Mouse (Mus musculus) myocyte (in vitro differentiated cells): ENCODE measurements around the gene Ank2. TPM values are rescaled to one million over a fixed set of nuclear protein-coding genes. Genes with fewer than 3 reads are reported as not detected.
A peak's percentile ranks its signal among the peaks of the same experiment; 100 is the strongest.

Experiments
- H3K27me3 ChIP-seq: one replicate; pipeline ENCODE4 v1.6.1; 2011; ENCODE audit not compliant: control insufficient read depth, insufficient read depth, insufficient read length
- H3K36me3 ChIP-seq: one replicate; pipeline ENCODE4 v1.6.1; 2011; ENCODE audit not compliant: control insufficient read depth, insufficient read depth
- H3K4me2 ChIP-seq: one replicate; pipeline ENCODE4 v1.6.1; 2011; ENCODE audit warnings: low read depth, control low read depth
- H3K4me3 ChIP-seq: one replicate; pipeline ENCODE4 v1.5.1; 2011; ENCODE audit warnings: mild to moderate bottlenecking, control low read depth, moderate library complexity
- H3K79me2 ChIP-seq: one replicate; pipeline ENCODE4 v1.6.1; 2011; ENCODE audit not compliant: control insufficient read depth, insufficient read depth
- H3ac ChIP-seq: one replicate; pipeline ENCODE4 v1.6.1; 2011; ENCODE audit not compliant: control insufficient read depth, insufficient read length
- CEBPB ChIP-seq: IDR thresholded peaks from 2 replicates; pipeline ENCODE4 v1.6.1; 2011; ENCODE audit warnings: mild to moderate bottlenecking, moderate library complexity; ENCODE audit not compliant: poor library complexity, insufficient read depth, severe bottlenecking
- E2F4 ChIP-seq: IDR thresholded peaks from one replicate; pipeline ENCODE4 v1.6.1; 2011; ENCODE audit warnings: mild to moderate bottlenecking, control low read depth, moderate library complexity; ENCODE audit not compliant: insufficient read depth
- MAX ChIP-seq: IDR thresholded peaks from one replicate; pipeline ENCODE4 v1.6.1; 2011; ENCODE audit warnings: low read depth, mild to moderate bottlenecking, control low read depth
- MYOD1 ChIP-seq, 3 experiments: IDR thresholded peaks; one replicate each; pipeline ENCODE4 v1.6.1; 2011; ENCODE audit warnings: control low read depth in 2 of 3, low read depth in 2 of 3, mild to moderate bottlenecking in 2 of 3, moderate library complexity in 1 of 3; ENCODE audit not compliant: insufficient read length in 2 of 3, control insufficient read depth in 1 of 3
- MYOG ChIP-seq, 3 experiments: IDR thresholded peaks; one replicate each; pipeline ENCODE4 v1.6.1; 2011; ENCODE audit warnings: control low read depth in 2 of 3, low read depth in 2 of 3, mild to moderate bottlenecking in 2 of 3; ENCODE audit not compliant: insufficient read length in 2 of 3, control insufficient read depth in 1 of 3, insufficient read depth in 1 of 3
- POLR2A ChIP-seq: IDR thresholded peaks from one replicate; pipeline ENCODE4 v1.6.1; 2011; ENCODE audit warnings: low read depth, mild to moderate bottlenecking, control low read depth, moderate library complexity; ENCODE audit not compliant: insufficient read length
- POLR2AphosphoS2 ChIP-seq: IDR thresholded peaks from one replicate; pipeline ENCODE4 v1.6.1; 2011; ENCODE audit warnings: low read depth, control low read depth; ENCODE audit not compliant: insufficient read length
- REST ChIP-seq: IDR thresholded peaks from one replicate; pipeline ENCODE4 v1.6.1; 2011; ENCODE audit warnings: mild to moderate bottlenecking, control low read depth, moderate library complexity; ENCODE audit not compliant: insufficient read depth, insufficient read length
- SRF ChIP-seq: IDR thresholded peaks from one replicate; pipeline ENCODE4 v1.6.1; 2011; ENCODE audit warnings: low read depth; ENCODE audit not compliant: control insufficient read depth, insufficient read length
- TCF12 ChIP-seq: IDR thresholded peaks from one replicate; pipeline ENCODE4 v1.6.1; 2011; ENCODE audit warnings: mild to moderate bottlenecking, control low read depth; ENCODE audit not compliant: poor library complexity, insufficient read depth, severe bottlenecking
- TCF3 ChIP-seq: IDR thresholded peaks from one replicate; pipeline ENCODE4 v1.6.1; 2011; ENCODE audit warnings: low read depth, control low read depth; ENCODE audit not compliant: insufficient read length
- USF1 ChIP-seq: IDR thresholded peaks from one replicate; pipeline ENCODE4 v1.6.1; 2011; ENCODE audit warnings: low read depth, mild to moderate bottlenecking, control low read depth, moderate library complexity
- polyA plus RNA-seq: library from polyadenylated mRNA; unstranded; fragments of >200 nt; fragmentation: generic; extraction: Trizol; gene quantifications from one replicate; pipeline ENCODE4 v1.2.1, GENCODE M21; 2012; ENCODE audit warnings: missing spikeins

Gene Ank2
- polyA plus RNA-seq, 1 experiment: 20.2 TPM

- Histone ChIP-seq H3K27me3 (no peaks in the 10 kb centered on the region), H3K4me3 (no peak overlapping the region), H3K4me2 (no peak overlapping the region), H3K79me2 (no peaks in the 10 kb centered on the region), H3K36me3 (no peaks in the 10 kb centered on the region), H3ac (no peak overlapping the region)
- no peak for TF ChIP-seq POLR2A
- TF ChIP-seq POLR2AphosphoS2: no peak
- no peak for TF ChIP-seq MAX
- no peak for TF ChIP-seq REST
- no peak for TF ChIP-seq MYOD1 (IDR thresholded peaks at IDR 0.05; ENCODE audit: control insufficient read depth in 1 of 3, insufficient read length in 2 of 3, low read depth in 2 of 3)
- no peak for TF ChIP-seq SRF
- no peak for TF ChIP-seq E2F4
- no peak for TF ChIP-seq TCF3
- no peak for TF ChIP-seq TCF12
- no peak for TF ChIP-seq USF1
- no peak for TF ChIP-seq MYOG (IDR thresholded peaks at IDR 0.05; ENCODE audit: control insufficient read depth in 1 of 3, insufficient read depth in 1 of 3, insufficient read length in 2 of 3, low read depth in 2 of 3)
- no peak for TF ChIP-seq CEBPB
Observed at GRCm38 (mm10) chr3:127272801-127273200, 226.3 kb downstream of the Ank2 start.

- TF ChIP-seq E2F4: no peak
- no peak for TF ChIP-seq MYOD1 (IDR thresholded peaks at IDR 0.05; ENCODE audit: control insufficient read depth in 1 of 3, insufficient read length in 2 of 3, low read depth in 2 of 3)
- TF ChIP-seq TCF3: no peak
- TF ChIP-seq CEBPB: no peak
- Histone ChIP-seq H3K27me3 (no peaks in the 10 kb centered on the region), H3K4me2 (no peak overlapping the region), H3K36me3 (no peaks in the 10 kb centered on the region), H3ac (no peak overlapping the region), H3K4me3 (no peak overlapping the region), H3K79me2 (no peaks in the 10 kb centered on the region)
Observed at GRCm38 (mm10) chr3:127269616-127270015, 229.5 kb downstream of the Ank2 start.

GRCm38 (mm10) chr3:127267846-127268245 is 231.3 kb downstream of the Ank2 start:
- peak overlapping the region; percentile 24 for H3K4me2 ChIP-seq
- TF ChIP-seq SRF (no peak), REST (no peak), POLR2A (no peak), MAX (no peak), MYOG (IDR thresholded peaks at IDR 0.05; ENCODE audit: control insufficient read depth in 1 of 3, insufficient read depth in 1 of 3, insufficient read length in 2 of 3, low read depth in 2 of 3) (peak in 2 of 3 experiments; percentile 75 to 83), MYOD1 (IDR thresholded peaks at IDR 0.05; ENCODE audit: control insufficient read depth in 1 of 3, insufficient read length in 2 of 3, low read depth in 2 of 3) (peak; percentile 0 to 78 (median 69)), E2F4 (no peak), TCF3 (peak; percentile 78), POLR2AphosphoS2 (no peak), USF1 (no peak), CEBPB (no peak), TCF12 (peak; percentile 76)
- H3K4me3 ChIP-seq: no peak overlapping the region
- no peaks in the 10 kb centered on the region for H3K36me3 ChIP-seq
- H3K27me3 ChIP-seq: no peaks in the 10 kb centered on the region
- H3K79me2 ChIP-seq: no peaks in the 10 kb centered on the region
- H3ac ChIP-seq: no peak overlapping the region

- TF ChIP-seq MAX: no peak
- TF ChIP-seq MYOD1 (IDR thresholded peaks at IDR 0.05; ENCODE audit: control insufficient read depth in 1 of 3, insufficient read length in 2 of 3, low read depth in 2 of 3): no peak
- no peak for TF ChIP-seq MYOG (IDR thresholded peaks at IDR 0.05; ENCODE audit: control insufficient read depth in 1 of 3, insufficient read depth in 1 of 3, insufficient read length in 2 of 3, low read depth in 2 of 3)
- no peak for TF ChIP-seq TCF3
- no peak for TF ChIP-seq POLR2AphosphoS2
- TF ChIP-seq TCF12: no peak
- TF ChIP-seq SRF: no peak
- no peak for TF ChIP-seq E2F4
- no peak for TF ChIP-seq CEBPB
- H3K36me3 ChIP-seq: no peaks in the 10 kb centered on the region
Observed at GRCm38 (mm10) chr3:127265732-127266131, 233.4 kb downstream of the Ank2 start.

GRCm38 (mm10) chr3:127265182-127265581 is 234.0 kb downstream of the Ank2 start:
- H3K79me2 ChIP-seq: no peaks in the 10 kb centered on the region
- no peak for TF ChIP-seq MYOG (IDR thresholded peaks at IDR 0.05; ENCODE audit: control insufficient read depth in 1 of 3, insufficient read depth in 1 of 3, insufficient read length in 2 of 3, low read depth in 2 of 3)
- no peak for TF ChIP-seq E2F4
- no peak for TF ChIP-seq MAX
- no peak for TF ChIP-seq CEBPB
- no peak for TF ChIP-seq USF1
- H3K4me2 ChIP-seq: no peak overlapping the region
- no peaks in the 10 kb centered on the region for H3K36me3 ChIP-seq
- no peak overlapping the region for H3K4me3 ChIP-seq
- H3K27me3 ChIP-seq: no peaks in the 10 kb centered on the region
- H3ac ChIP-seq: no peak overlapping the region

More at GRCm38 (mm10) chr3:127265732-127266131, 233.4 kb downstream of the Ank2 start:
- Histone ChIP-seq H3K4me2 (no peak overlapping the region), H3K4me3 (no peak overlapping the region), H3K27me3 (no peaks in the 10 kb centered on the region), H3ac (no peak overlapping the region), H3K79me2 (no peaks in the 10 kb centered on the region)
